Mouse (Mus musculus) ES-E14 (cell line): ENCODE measurements around the gene C2.

ENCODE experiments used
- CHD2 ChIP-seq: IDR thresholded peaks from 2 replicates; pipeline ENCODE4 v1.6.1; 2014; ENCODE audit warnings: mild to moderate bottlenecking, low read depth, low read length, inconsistent platforms
- MAFK ChIP-seq: IDR thresholded peaks from 2 replicates; pipeline ENCODE4 v1.6.1; 2014; ENCODE audit warnings: mild to moderate bottlenecking, low read depth, low read length, inconsistent platforms; ENCODE audit not compliant: insufficient read depth
- ZNF384 ChIP-seq: IDR thresholded peaks from 2 replicates; pipeline ENCODE4 v1.6.1; 2012; ENCODE audit warnings: low read depth, low read length, inconsistent platforms

DNA sequence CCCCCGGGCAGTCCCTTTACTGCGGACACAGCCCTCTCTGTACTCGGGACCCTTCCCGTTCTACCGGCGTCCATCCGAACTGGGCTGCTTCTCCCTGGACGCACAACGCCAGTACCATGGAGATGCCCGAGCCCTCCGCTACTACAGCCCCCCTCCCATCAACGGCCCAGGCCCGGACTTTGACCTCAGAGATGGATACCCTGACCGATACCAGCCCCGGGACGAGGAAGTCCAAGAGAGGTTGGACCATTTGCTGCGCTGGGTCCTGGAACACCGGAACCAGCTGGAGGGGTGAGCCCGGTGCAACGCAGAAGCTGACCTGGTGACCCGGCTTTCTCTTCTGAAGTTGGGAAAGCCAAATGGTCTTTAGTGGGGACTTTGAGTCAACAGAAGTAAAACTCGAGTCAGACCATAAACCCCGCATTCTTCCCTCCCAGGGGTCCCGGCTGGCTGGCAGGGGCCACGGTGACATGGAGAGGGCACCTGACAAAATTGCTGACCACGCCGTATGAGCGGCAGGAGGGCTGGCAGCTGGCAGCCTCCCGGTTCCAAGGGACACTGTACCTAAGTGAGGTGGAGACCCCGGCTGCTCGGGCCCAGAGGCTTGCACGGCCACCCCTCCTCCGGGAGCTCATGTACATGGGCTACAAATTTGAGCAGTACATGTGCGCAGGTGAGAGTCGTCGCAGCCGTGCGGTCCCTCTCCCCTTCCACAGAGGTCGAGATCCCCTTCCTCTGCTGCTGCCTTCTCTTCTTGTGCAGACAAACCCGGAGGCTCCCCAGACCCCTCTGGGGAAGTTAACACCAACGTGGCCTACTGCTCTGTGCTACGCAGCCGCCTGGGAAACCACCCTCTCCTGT, 60.4 kb downstream of the C2 start:
- TF ChIP-seq ZNF384, result no peak
- TF ChIP-seq CHD2, result no peak
- no peak for TF ChIP-seq MAFK
